Mouse (Mus musculus): Measurements from ENCODE around the gene Apc2. TPM values are rescaled to one million over a fixed set of nuclear protein-coding genes. Genes with fewer than 3 reads are reported as not detected.

Gene Apc2
- polyA plus RNA-seq, 1 experiment: 0.74 TPM

DNA sequence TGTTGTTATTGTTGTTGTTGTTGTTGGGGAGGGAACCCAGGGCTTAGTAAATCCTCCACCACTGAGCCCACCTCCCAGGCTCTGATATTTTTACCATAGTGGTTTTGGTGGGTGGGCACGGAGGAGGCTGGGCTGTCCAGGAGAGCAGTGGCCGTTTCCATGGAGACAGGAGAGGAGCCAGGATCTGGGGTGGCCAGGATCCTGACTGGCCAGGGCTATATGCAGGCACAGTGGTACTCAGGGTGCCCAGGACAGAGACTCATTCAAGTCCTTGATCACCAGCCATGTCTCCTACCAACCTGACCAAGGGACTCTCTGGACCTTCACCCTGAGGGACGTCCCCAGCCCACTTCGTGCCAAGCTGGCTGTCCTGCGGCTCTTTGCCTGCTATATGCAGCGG is 68.0 kb downstream of the Apc2 start:
- no peak overlapping the region for H3K27ac ChIP-seq (ENCODE audit: insufficient read depth, low read depth, low read length)
- H3K4me3 ChIP-seq (ENCODE audit: insufficient read depth, low read depth, low read length): no peak overlapping the region
- TF ChIP-seq POLR2A (IDR thresholded peaks at IDR 0.05; ENCODE audit: low read depth, low read length): no peak
- TF ChIP-seq CTCF (conservative IDR thresholded peaks at IDR 0.05; ENCODE audit: insufficient read depth, insufficient read length, low read depth, low read length): no peak
- no peaks in the 10 kb centered on the region for H3K36me3 ChIP-seq (ENCODE audit: control insufficient read depth, insufficient read depth, low read length)
- no peak for DNase-seq
- H3K4me1 ChIP-seq (ENCODE audit: control insufficient read depth, insufficient read depth, low read length): no peaks in the 10 kb centered on the region
- WGBS: 31% methylated on average over 6 of the region's 6 CpGs
- H3K27me3 ChIP-seq (replicated peaks; ENCODE audit: control insufficient read depth, insufficient read depth, low read length): no peaks in the 10 kb centered on the region

GRCm38 (mm10) chr10:80365736-80366135 is 70.0 kb downstream of the Apc2 start:
- Histone ChIP-seq H3K27me3 (replicated peaks; ENCODE audit: control insufficient read depth, insufficient read depth, low read length) (no peaks in the 10 kb centered on the region), H3K27ac (ENCODE audit: insufficient read depth, low read depth, low read length) (no peak overlapping the region), H3K4me1 (ENCODE audit: control insufficient read depth, insufficient read depth, low read length) (no peaks in the 10 kb centered on the region), H3K4me3 (ENCODE audit: insufficient read depth, low read depth, low read length) (no peak overlapping the region), H3K36me3 (ENCODE audit: control insufficient read depth, insufficient read depth, low read length) (no peaks in the 10 kb centered on the region)
- TF ChIP-seq POLR2A (IDR thresholded peaks at IDR 0.05; ENCODE audit: low read depth, low read length): no peak
- TF ChIP-seq CTCF (conservative IDR thresholded peaks at IDR 0.05; ENCODE audit: insufficient read depth, insufficient read length, low read depth, low read length): no peak
- DNase-seq: no peak
- 76% methylated on average over 6 of the region's 6 CpGs for WGBS

Other genes with a start within 250 kb of the Apc2 start
- 1,431 and 1,557 TPM in 2 replicates for gene Gpx4, start 248.8 kb upstream of the Apc2 start, polyA plus RNA-seq (2012; rRNA removed)
- gene Sbno2, start 190.4 kb upstream of the Apc2 start, polyA plus RNA-seq (2012; rRNA removed): 27.7 and 30.8 TPM in 2 replicates
- gene Stk11, start 180.2 kb upstream of the Apc2 start, polyA plus RNA-seq (2012; rRNA removed): 114 and 117 TPM in 2 replicates
- 1,948 and 2,036 TPM in 2 replicates for gene Atp5d, start 157.3 kb upstream of the Apc2 start, polyA plus RNA-seq (2012; rRNA removed)
- 8.1 and 8.7 TPM in 2 replicates for gene Cbarp, start 155.1 kb upstream of the Apc2 start, polyA plus RNA-seq (2012; rRNA removed)
- gene Midn, start 147.7 kb upstream of the Apc2 start, polyA plus RNA-seq (2012; rRNA removed): 65.6 and 67.0 TPM in 2 replicates
- gene Cirbp, start 130.0 kb upstream of the Apc2 start, polyA plus RNA-seq (2012; rRNA removed): 86.7 and 87.8 TPM in 2 replicates
- gene 1600002K03Rik, start 123.0 kb upstream of the Apc2 start, polyA plus RNA-seq (2012; rRNA removed): 7.9 and 11.2 TPM in 2 replicates
- gene Efna2, start 116.5 kb upstream of the Apc2 start, polyA plus RNA-seq (2012; rRNA removed): 1.5 TPM in 2 replicates
- gene Mum1, start 69.5 kb upstream of the Apc2 start, polyA plus RNA-seq (2012; rRNA removed): 25.6 and 30.4 TPM in 2 replicates
- 1,001 and 1,041 TPM in 2 replicates for gene Ndufs7, start 46.9 kb upstream of the Apc2 start, polyA plus RNA-seq (2012; rRNA removed)
- gene Gamt, start 35.0 kb upstream of the Apc2 start, polyA plus RNA-seq (2012; rRNA removed): 66.7 and 68.4 TPM in 2 replicates
- gene Dazap1, start 34.5 kb upstream of the Apc2 start, polyA plus RNA-seq (2012; rRNA removed): 45.6 and 49.1 TPM in 2 replicates
- gene Rps15, start 3.5 kb upstream of the Apc2 start, polyA plus RNA-seq (2012; rRNA removed): 1,371 and 1,777 TPM in 2 replicates
- gene 2310011J03Rik, start 24.6 kb downstream of the Apc2 start, polyA plus RNA-seq (2012; rRNA removed): 47.8 and 52.5 TPM in 2 replicates
- 9.1 and 12.2 TPM in 2 replicates for gene Pcsk4, start 33.5 kb downstream of the Apc2 start, polyA plus RNA-seq (2012; rRNA removed)
- 24.7 and 25.1 TPM in 2 replicates for gene Reep6, start 34.0 kb downstream of the Apc2 start, polyA plus RNA-seq (2012; rRNA removed)
- 5.5 and 7.4 TPM in 2 replicates for gene Adamtsl5, start 52.4 kb downstream of the Apc2 start, polyA plus RNA-seq (2012; rRNA removed)
- gene Plk5, start 60.5 kb downstream of the Apc2 start, polyA plus RNA-seq (2012; rRNA removed): 1.8 and 2.0 TPM in 2 replicates
- gene Mex3d, start 91.7 kb downstream of the Apc2 start, polyA plus RNA-seq (2012; rRNA removed): 7.9 and 11.9 TPM in 2 replicates
- gene Mbd3, start 103.6 kb downstream of the Apc2 start, polyA plus RNA-seq (2012; rRNA removed): 143 and 151 TPM in 2 replicates
- 3,960 and 3,968 TPM in 2 replicates for gene Uqcr11, start 110.9 kb downstream of the Apc2 start, polyA plus RNA-seq (2012; rRNA removed)
- 33.3 and 38.6 TPM in 2 replicates for gene Tcf3, start 137.7 kb downstream of the Apc2 start, polyA plus RNA-seq (2012; rRNA removed)
- 0.03 TPM in 1 of 2 replicates, not detected in the other for gene Onecut3, start 198.9 kb downstream of the Apc2 start, polyA plus RNA-seq (2012; rRNA removed)
- gene Atp8b3, start 243.1 kb downstream of the Apc2 start, polyA plus RNA-seq (2012; rRNA removed): 0.17 and 0.46 TPM in 2 replicates

Data from kidney, adult 2 months (tissue).